In genomic region chr11:8601411-8601821, GRCm38 (mm10) we compare ENCODE assay signal across 9 mouse cellular contexts.
DNase-seq lines count a peak whose midpoint lies in the region; ATAC-seq and TF ChIP-seq lines count a peak whose summit lies in the region.
"Had no signal": no experiment of that assay in that cellular context is flagged by ENCODE, and none has a peak within 500 bp of the region (broad histone marks: within the 10 kb centered on the region; RNA-seq: fewer than 3 reads in every experiment).

No protein-coding gene starts in this region.

- no peaks in the 10 kb centered on the region for H3K27me3 ChIP-seq in cerebellum, adult 2 months (ENCODE audit: control insufficient read depth, insufficient read depth, low read length)
- H3K27me3 ChIP-seq in midbrain, embryonic 10.5 days (ENCODE audit: low read depth, poor library complexity, severe bottlenecking) = no peaks in the 10 kb centered on the region

- H3K4me3 ChIP-seq in cerebellum, adult 2 months (replicated peaks; ENCODE audit: insufficient read depth, low read depth, low read length) = no peak overlapping the region
- H3K4me3 ChIP-seq in midbrain, embryonic 10.5 days = no peak overlapping the region

- no peak for TF ChIP-seq POLR2A in cerebellum, adult 2 months (IDR thresholded peaks at IDR 0.05; ENCODE audit: borderline replicate concordance, insufficient read depth, low read length)

- WGBS in cerebellum, adult 2 months = 70% methylated on average over 7 of the region's 7 CpGs
- WGBS in midbrain, embryonic 10.5 days = 48% methylated on average over 7 of the region's 7 CpGs

- peak; percentile 38 to 39 for DNase-seq in cerebellum, postnatal 14 days
- no peak for DNase-seq in cerebellum, adult 2 months
- DNase-seq in spleen, adult 18-20 months = peak; percentile 22 to 35
- DNase-seq in spleen, postnatal 4 days (ENCODE audit: low spot score in 2 of 2) = no peak
- peak; percentile 69 for DNase-seq in midbrain, embryonic 10.5 days (ENCODE audit: low spot score)
- peak; percentile 31 to 35 for DNase-seq in thymus, postnatal 36 days
- DNase-seq in layer of hippocampus, postnatal 10 days (ENCODE audit: low spot score in 2 of 2) = no peak
- DNase-seq: right cerebral cortex, postnatal 25 days had no signal

- H3K4me1 ChIP-seq in cerebellum, adult 2 months (ENCODE audit: control insufficient read depth, insufficient read depth, low read length) = peaks cover 7% of the 10 kb centered on the region
- peaks cover 40% of the 10 kb centered on the region for H3K4me1 ChIP-seq in midbrain, embryonic 10.5 days

- no peak overlapping the region for H3K27ac ChIP-seq in cerebellum, adult 2 months (ENCODE audit: insufficient read depth, low read length)
- peak overlapping the region; percentile 80 for H3K27ac ChIP-seq in midbrain, embryonic 10.5 days (replicated peaks)

- no peak for ATAC-seq in activated CD4-positive, CD25-positive, alpha-beta regulatory T cell, adult 4 months

- H3K9me3 ChIP-seq in midbrain, embryonic 10.5 days (replicated peaks) = no peaks in the 10 kb centered on the region

- TF ChIP-seq CTCF in cerebellum, adult 2 months (IDR thresholded peaks at IDR 0.05; ENCODE audit: borderline replicate concordance, insufficient read depth, low read depth, low read length) = no peak

- 0 out of 2 replicates have a peak, but pooled peaks cover 4% of the 10 kb centered on the region for H3K36me3 ChIP-seq in midbrain, embryonic 10.5 days

Comparison
In these comparisons a context has a peak if more than half of its experiments do, and no peak if none do; other contexts are left out.
1. DNase-seq: peak in cerebellum, postnatal 14 days (2 of 2), spleen, adult 18-20 months (2 of 2), midbrain, embryonic 10.5 days (single experiment) and thymus, postnatal 36 days (2 of 2); none in cerebellum, adult 2 months (0 of 2), spleen, postnatal 4 days (0 of 2) and layer of hippocampus, postnatal 10 days (0 of 2).